Mouse (Mus musculus) left cerebral cortex, adult 9 months (tissue): ENCODE measurements around the gene Wwc1.

Experiments used
- DNase-seq, 2 experiments: peaks; one replicate each; pipeline ENCODE4 v3.0.0; 2022; ENCODE audit warnings: low spot score in 2 of 2

Wwc1 gene

DNA sequence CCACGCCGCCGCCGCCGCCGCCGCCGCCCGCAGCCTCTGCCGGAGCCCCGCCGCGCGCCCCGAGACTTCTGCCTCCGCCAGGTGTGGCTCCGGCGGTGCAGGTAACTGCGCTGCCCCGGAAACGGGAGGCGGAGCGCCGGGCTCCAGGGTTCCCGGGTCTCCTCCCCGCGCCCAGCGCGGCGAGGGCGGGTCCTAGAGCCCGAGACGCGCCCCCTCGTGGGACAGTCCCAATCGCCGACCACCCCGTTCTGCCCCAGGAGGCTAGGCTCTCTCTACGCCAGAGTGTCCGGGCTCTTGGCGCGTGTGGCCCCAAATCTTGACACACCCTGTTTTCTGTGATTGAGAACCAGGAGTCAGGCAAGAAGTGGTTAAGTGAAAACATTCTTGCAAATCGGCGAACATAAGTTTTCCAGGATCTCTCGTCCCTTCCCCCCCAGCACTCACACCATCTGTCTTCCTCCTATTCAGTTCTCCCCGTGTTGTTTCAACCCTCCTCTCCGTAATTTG lies at the start of gene Wwc1:
Gene Wwc1, minus strand, starts transcription at position 117 of the 507 bp plus-strand sequence.
- DNase-seq, result peak in 1 of 2 experiments; percentile 65

DNA sequence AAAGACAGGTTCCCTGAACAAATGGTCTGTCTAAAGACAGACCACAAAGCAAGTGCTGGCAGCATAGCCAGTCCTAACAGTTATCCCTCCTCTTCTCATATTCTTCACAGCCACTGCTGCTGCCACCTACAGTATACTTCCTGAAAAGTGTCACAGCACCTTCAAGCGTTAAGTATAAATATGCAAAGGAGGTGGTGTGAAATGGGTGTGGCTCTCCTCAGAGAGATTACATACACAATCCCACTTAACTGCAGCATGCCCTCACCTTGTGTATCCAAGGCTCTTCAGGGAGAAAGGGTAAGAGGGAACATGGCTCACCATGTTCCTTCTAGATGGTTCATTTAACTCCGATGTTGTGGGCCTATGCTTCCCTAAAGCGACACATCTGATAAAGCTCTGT lies 39.7 kb upstream of the Wwc1 start:
- DNase-seq, result no peak

DNA sequence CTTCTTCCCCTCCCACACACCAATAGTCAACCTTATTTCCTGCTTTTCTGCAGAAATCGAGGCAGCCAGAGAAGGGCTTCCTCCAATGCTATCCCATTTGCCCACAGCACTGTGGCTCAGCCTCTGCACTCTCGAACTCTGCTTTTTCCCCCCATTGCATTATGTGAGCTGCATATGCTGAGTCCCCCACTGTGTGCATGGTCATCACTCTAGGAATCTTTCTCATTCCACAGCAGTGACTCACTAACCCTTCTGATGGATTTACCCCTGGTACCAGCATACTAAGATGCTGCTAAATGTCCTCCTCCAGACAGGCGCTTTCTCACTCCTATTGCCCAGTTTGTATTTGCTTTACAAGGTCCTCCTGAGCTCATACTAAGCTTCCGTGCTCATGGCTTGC lies 32.9 kb upstream of the Wwc1 start:
- DNase-seq, result no peak

DNA sequence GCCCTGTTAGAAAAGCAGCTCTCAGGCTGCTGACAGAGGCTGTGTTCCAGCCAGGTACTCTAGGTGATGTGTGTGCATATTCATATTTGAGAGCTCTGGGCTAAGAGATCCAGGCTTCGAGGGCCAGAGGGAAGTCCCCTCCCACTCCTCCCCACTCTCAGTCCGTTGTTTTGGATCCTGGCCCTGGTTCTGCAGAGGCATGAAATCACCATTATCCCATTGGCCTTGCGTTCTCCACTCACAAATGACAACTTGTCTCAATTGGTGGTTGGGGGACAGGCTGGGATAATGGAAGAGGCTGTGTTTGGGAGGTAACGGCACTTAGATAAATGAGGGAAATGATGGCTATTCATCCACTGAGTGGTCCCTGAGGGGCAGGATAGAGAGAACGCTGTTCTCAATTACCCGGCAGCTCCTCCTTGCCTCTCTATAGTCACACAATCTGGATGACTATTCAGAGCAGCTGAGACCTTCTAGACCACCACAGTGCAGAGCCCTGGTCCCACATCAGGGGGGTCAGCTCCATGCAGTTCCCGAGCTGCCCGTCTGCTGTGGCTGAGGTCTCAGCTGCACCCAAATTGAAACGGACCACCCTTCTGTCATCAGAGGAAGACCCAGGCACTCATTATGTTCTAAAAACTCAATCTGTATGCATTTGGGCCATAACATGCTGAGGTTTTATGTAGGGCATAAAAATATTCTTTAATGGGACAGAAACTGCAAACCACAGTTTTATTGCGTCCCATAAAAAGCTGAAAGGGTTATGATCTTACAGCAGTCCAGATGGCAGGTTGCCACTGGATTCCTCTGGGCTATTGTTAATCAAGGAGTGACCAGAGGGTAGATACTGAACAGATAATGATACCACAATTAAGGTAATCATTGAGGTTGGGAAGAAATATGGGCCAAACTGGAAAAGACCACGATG lies 29.2 kb upstream of the Wwc1 start:
- no peak for DNase-seq

DNA sequence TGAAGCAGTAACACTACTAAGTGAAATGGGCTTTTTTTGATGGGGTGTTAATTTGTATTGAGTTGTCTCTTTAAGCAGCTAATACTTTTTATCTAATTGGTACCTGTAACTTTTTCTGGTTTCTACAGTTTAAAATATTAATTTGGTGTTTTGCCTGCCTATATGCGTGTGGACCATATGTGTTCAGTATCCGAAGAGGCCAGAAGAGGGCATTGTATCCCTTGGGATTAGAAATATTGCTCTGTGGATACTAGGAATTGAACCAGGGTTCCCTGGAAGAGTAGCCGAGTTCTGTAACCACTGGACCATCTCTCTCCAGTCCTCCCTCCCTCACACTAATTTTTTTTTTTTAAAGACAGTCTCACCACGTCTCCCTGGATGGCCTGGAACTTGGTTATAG lies 22.6 kb upstream of the Wwc1 start:
- no peak for DNase-seq

DNA sequence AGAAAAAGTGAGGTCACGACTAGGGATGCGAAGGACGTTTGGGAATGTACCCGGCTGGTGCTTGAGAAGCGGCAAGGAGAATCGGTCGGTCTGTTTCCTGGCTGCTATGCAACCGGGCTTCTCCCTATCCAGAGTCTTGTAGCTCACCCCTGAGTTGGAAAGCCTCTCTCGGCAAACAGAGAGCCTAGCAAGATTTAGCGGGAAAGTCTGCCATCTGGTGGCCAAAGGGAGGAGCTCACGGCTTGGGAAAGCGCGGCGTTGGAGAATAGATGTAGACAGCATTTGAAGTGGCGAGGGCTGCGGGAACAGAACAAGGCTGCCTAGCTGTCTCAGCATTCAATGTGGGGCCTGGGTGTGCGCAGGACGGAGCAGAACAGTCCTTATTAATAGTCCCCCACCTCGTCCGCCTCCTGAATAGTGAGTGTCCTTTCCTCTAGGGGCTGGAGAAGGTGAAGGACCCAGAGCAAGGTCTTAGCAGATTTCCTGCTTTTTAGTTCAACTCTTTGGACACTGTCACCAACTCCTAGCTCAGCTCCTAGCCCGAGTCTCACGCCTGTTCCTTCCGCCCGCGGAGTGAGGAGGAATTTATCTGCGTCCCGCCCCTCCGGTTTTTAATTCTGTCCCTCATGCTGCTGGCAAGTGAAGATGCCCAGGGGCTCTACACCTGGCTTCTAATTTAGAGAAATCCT lies 21.1 kb upstream of the Wwc1 start:
- peak; percentile 73 to 96 for DNase-seq

DNA sequence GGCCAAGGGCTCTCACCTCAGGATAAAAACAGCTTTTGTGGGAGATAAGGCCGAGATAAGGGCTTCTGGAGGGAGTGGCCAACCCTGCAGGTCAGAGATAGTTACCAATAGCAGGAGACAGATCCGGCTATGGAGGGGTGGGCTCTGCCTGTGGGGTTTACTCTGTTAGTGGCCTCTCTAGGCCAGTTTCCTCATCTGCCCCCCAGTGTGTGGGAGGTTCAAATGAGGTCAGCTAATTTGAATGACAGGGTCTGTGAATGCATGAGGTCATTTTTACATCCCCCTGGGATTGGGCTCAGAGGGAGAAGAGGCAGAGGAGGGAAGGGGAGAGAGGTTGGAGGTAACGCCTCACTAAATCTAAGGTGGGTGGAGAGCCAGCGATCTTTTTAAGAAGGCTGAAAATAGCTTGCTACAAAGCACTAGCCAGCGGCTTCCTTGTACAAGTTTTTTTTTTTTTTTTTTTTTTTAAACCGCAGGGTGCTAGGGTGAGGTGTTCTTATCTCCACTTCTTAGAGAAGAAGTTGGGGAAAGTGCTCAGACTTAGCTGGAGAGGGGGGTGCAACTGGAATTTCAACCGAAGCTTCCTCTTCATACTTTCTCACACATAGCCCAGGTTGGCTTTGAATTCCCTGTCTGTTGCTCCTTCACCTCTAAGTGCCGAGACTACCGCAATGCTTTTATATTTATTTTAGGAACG lies 20.4 kb upstream of the Wwc1 start:
- no peak for DNase-seq

DNA sequence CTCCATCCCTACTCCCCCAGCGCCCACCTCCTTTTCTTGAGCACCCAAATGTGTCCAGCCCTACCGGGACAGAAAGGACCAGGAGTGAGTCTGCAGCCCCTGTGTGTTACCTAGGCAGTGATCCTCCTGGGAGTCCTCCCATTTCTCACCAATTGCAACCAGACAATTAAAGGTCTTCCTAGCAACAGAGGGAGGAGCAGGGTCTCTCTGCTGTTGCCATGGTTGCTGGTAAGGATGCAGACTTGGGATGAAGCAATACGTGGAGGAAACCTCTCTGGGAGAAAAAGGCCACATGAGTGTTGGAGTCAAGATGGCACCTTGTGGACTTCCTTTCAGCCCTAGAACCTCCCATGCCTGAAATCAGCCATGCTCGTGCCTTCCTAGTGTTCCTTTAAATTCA lies 19.7 kb upstream of the Wwc1 start:
- DNase-seq, result no peak

DNA sequence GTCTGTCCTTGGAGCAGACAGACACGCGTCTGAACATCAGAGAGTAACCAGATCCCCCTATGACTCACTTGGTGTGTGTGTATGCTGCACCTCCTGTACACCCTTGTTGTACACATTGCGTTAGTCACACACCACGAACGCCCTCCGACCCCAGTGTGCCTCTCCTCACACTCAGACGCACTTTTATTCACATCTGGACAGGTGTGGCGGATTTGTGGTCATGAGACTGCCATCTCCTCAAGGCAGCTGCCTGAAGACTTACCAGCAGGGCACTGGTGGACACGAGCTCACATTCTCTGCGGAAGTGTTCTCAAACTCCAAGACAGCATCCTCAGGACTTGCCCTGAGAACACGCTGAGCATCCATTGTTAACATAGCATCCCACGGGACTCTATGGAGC lies 17.7 kb upstream of the Wwc1 start:
- DNase-seq, result no peak

DNA sequence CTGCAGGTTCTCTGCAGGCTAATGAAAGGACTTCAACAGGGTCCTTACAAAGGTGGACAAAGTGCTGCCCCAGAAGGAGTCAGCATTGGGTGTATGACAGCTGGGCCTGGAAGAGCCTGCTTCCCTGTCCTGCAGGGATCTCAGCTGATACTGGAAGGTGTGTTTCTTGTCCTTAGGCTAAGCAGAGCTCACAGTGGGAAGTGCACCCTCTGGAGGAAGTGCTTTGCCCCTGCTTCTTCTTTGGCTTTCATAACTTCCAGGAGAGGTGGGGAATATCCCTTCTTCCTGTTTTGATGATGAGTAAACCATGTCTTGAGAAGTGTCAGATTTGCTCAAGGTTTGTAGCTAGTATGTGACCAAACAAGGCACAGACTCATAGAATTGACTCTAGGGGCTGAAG lies 15.0 kb upstream of the Wwc1 start:
- no peak for DNase-seq

DNA sequence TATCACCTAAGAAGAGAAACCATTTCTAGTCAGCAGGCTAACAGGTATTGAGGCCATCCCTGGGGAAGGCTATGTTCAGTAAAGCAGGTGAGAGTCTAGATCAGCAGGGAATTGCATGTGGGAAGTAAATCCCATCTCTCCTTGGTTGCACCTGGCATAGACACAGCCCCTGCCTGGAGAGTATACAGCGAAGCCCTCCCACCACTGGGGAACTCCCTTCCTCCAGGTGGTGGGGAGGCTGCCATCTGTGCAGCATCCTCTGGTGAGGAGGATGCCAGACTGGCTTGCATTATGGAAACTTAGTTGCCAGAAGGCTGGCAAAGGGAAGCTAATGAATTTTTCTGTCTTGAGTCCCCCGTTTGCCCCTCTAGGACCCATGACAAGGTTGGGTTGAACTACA lies 11.5 kb upstream of the Wwc1 start:
- peak in 1 of 2 experiments; percentile 82 for DNase-seq

DNA sequence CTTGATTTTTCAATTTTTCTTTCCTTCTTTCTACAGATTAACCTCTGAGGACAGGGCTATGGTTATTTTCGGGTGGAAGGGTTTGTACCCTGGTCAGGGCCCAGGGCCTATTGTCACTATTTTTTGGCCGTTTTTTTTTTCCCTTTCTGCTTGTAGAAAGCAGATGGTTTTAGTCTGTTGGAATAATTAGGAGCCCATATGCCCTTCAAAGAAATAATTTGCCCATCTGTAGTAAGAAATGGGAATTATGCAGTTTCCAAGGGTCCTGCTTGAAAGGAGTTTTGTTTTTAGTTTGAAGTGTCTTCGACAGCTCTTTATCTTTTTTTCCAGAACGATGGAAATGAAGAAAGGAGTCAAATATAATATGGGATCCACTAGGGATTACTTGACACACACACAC lies 9.6 kb upstream of the Wwc1 start:
- no peak for DNase-seq

DNA sequence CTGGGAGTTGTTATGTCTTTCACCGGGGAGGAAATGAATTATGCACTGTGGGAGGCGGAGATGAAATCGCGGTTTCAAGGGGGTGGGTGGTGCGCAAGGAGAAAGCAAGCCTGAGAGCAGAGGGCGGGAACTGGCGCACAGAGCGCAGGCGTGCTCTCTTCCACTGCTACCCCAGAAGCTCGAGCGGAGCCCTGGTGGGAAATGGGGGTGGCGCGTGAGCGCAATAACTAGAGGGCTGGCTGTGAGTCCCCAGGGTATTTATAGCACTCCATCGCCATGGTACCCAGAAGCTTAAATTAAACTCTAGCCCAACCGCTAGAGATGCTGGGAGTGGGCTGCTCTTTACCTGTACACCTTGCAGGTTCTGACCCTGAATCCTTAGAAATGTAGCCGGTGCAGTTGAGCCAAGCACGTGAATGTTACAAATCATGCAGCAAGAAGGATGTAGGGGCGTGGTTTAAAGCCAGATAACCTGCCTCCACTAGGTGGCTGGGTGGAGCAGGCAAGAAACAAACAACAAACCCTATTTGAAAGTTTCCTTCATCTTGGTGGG lies 5.6 kb upstream of the Wwc1 start:
- DNase-seq, result peak; percentile 89 to 92

DNA sequence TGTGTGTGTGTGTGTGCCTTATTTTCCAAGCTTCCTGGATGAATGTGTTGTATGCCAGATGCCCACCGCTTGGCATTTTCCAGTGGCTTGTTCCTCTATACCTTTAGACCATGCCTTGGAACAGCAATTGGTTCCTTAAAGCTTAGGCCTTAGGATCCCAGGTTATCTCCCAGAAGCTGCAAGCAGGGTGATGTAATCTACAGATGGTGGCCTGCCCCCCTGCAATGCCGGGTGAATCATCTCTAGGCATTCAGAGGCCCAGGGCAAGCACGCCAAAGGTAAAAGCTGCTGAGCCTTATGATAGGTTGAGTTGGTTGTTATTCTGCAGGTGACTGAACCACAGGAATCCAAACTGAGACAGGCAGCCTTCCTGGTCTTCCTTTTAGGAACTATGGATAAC lies 2.4 kb upstream of the Wwc1 start:
- no peak for DNase-seq

DNA sequence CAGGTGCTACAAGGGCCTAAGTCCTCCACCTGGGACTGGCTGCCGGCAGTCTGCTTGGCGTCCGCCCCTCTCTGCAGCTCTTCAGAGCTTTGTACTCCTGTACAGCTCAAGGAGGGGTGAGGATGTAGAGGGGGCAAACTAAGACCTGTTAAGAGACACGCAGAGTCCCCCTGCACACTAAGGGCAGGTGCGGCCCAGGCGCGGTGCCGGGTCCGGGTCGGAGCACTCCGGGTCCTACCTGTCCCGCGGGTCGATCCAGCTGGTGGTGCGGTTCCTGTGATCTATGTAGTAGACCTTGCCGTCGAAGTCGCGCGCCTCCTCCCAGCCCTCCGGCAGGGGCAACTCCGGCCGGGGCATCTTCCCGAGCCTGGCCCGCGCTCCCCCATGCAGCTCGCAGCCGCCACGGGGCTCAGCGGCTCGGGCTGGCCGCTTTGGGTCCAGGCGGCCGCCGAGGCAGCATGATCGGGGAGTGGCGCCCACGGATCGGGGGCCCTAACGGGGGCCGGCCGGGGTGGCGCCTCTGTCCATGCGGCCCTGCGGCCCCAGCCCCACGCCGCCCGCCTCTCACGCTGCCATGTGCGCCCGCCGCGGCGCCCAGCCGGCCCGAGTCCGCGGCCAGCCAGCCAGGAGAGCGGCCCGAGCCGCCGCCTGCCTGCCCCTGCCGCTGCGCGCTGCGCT lies 455 bp downstream of the Wwc1 start:
- DNase-seq, result no peak

DNA sequence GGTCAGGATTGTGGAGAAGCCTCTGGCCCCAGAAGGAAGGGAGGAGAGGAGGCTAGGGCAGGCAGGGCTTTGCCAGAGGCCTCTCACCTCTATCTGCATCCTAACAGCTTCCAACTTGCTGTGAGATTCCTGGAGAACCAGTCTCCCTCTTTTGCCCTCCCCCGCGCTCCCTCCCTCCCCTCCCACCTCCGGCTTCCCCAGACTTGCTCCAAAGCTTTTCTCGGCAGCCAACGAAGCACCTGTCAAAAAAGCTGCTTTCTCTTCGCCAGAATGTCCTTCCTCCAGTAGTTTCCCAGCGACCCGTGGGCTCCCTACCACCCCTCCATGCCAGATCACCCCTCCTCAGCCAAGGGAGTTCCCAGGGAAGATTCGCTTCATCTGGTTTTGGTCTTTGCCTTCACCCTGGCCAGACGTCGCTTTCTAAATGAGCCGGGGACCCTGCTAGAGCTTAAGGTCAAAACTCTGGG lies 1.0 kb downstream of the Wwc1 start:
- peak in 1 of 2 experiments; percentile 33 for DNase-seq

DNA sequence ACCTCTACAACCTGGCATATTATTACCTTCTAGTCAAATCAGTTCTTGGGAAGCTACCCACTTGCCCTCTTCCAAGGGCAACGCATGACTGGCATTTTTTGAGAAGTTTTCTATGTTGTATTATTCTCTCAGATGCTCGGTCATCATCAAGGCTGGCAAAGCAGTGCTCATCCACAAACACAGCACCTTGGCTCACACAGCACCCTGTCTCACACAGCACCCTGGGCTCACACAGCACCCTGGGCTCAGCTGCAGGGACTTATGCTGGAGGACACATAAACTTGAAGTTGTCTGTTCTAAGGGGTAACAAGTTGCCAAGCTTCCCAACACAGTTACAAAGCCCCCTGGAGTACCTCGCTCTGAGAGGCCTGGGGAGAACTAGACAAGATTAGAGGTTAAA lies 2.5 kb downstream of the Wwc1 start:
- DNase-seq, result no peak

DNA sequence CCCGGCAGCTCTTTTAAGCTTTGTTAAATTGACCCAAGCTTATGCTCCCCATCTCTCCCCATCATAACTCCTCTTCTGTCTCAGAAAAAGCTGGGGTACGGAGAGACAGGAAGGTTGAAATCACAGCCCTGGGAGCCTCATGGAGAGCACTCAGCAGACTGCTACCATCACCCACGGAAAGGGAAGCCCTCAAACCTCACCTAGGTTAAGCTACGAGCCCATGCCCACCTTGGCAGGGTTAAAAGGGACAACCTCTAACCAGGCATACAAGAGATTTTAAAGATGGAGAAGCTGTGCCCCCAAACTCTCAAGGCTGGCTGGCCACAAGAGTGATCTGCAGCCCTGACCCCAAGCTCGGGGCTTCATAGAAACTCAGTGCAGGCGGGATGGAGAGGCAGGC lies 3.2 kb downstream of the Wwc1 start:
- no peak for DNase-seq

DNA sequence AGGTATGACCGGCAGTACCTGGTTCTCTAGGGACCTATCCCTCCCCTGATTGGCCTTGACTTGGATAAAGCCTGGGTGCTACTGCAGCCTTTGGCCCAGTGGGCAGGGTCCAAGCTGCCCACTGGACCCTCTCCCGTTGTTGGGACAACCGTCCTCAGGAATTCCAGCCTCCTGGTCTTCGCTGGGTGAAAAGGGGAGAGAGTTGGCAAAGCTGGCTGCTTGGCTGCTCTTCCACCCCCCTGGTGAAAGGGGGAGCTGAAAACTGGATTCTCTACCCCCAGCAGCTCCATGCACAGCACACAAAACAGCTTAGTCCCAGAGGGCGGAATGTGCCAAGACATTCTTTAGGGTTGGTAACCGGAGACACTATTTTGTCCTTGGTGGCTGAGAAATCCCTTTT lies 3.8 kb downstream of the Wwc1 start:
- DNase-seq, result peak; percentile 31 to 48

DNA sequence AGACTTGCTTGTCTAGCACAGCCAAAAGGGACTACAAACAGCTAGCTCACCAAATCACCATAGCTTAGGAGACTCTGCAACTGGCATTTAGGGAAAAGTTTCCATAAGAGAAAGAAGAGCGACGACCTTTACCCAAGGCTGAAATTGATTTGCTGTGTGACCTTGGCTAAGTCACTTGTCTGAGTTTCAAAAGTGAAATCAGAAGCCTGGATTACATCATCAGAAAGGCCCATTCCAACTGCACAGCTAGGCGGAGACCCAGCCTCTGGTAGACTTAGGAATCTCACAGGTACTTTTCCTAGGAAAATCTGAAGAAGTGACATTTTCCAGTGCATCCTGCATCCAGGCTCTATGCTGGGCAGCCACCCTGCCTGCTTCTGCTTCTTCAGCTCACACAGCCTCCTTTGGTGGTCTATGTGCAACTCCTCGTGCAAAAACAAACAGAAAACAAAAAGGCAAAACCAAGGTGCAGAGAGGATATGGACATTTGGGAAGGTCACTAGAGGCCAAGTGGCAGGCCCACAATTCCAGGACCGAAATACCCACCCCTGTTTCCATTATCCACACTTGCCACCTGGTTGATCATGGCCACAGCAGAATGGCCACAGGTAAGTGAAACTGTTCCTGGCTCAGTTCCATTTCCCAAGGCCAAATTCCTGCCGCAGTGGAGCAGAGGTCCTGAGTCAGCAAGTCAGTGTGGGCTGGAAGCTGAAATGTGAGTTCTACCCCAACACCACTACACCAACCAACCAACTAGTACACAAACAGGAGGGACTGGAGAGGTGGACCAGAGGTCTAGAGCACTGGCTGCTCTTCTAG lies 5.5 kb downstream of the Wwc1 start:
- no peak for DNase-seq
